Mouse (Mus musculus) lung, embryonic 15.5 days (tissue): Measurements from ENCODE around the gene Olfr478. TPM values are rescaled to one million over a fixed set of nuclear protein-coding genes. Genes with fewer than 3 reads are reported as not detected.
"Not testable (repeated sequence)": the region's sequence is repeated elsewhere in the genome, so short reads cannot be mapped to it uniquely, and the experiment has no call there.

ENCODE experiments used
- ATAC-seq: fragments of 200-750 bp; cut with Nextera tagmentation; 2 replicates; pipeline ENCODE4 v1.8.0; 2017; ENCODE audit warnings: moderate number of reproducible peaks, borderline replicate concordance; ENCODE audit not compliant: low FRiP score, low TSS enrichment; ENCODE audit errors: extremely low read depth
- H3K27ac ChIP-seq: fragments of 300-500 bp; sonication (generic); 2 replicates; pipeline ENCODE4 v1.5.1; 2015; ENCODE audit warnings: moderate library complexity, mild to moderate bottlenecking, inconsistent platforms
- H3K27me3 ChIP-seq: fragments of 300-500 bp; sonication (generic); 2 replicates; pipeline ENCODE4 v1.6.1; 2015; ENCODE audit warnings: inconsistent platforms
- H3K36me3 ChIP-seq: fragments of 300-500 bp; sonication (generic); 2 replicates; pipeline ENCODE4 v1.6.1; 2015; ENCODE audit warnings: inconsistent platforms
- H3K4me1 ChIP-seq: fragments of 300-500 bp; sonication (generic); 2 replicates; pipeline ENCODE4 v1.6.1; 2015; ENCODE audit warnings: inconsistent platforms
- H3K4me2 ChIP-seq: fragments of 300-500 bp; sonication (generic); 2 replicates; pipeline ENCODE4 v1.6.1; 2015; ENCODE audit warnings: inconsistent platforms, mild to moderate bottlenecking, moderate library complexity
- H3K4me3 ChIP-seq: fragments of 300-500 bp; sonication (generic); 2 replicates; pipeline ENCODE4 v1.5.1; 2015; ENCODE audit warnings: mild to moderate bottlenecking, inconsistent platforms
- H3K9ac ChIP-seq: fragments of 300-500 bp; sonication (generic); 2 replicates; pipeline ENCODE4 v1.6.1; 2015; ENCODE audit warnings: inconsistent platforms
- H3K9me3 ChIP-seq: fragments of 300-500 bp; sonication (generic); 2 replicates; pipeline ENCODE4 v1.6.1; 2016; ENCODE audit warnings: inconsistent platforms
- WGBS: fragments of 180-500 bp; shearing (Covaris S2); methylation state at CpG from one replicate; pipeline ENCODE4 v1.1.7; 2015; 5-methylcytosine and 5-hydroxymethylcytosine counted together
- polyA plus RNA-seq: library from polyadenylated mRNA; unstranded; fragments of >200 nt; fragmentation: Nextera tagmentation; extraction: Ambion mirVana; gene quantifications from 2 replicates; pipeline ENCODE4 v1.2.1, GENCODE M21; 2015

Olfr478 gene
- polyA plus RNA-seq = not detected in 2 replicates

DNA sequence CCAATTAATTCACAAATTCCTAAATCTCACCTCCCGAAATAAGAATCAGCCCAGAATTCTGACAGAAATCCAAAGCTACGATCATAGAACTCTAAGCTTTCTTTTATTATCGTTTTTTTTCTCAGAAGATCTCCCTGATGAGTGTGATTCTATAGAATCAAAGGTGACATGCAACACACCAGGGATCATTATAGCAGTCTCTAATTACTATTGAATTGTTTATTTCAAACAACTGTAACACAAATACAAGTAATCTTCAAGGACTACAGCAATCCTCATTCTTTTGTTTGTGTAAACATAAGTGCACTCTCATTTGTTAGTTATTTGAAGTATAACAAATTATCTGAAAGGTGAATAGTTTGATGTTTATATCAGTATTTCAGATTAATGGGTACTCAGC, at the start of gene Olfr478:
TSS of gene Olfr478 (minus strand) at position 101 of the 400 bp plus-strand sequence.
- ATAC-seq = no peak
- WGBS = 72% methylated on average over 3 of the region's 3 CpGs
- H3K4me2 ChIP-seq = no peak within 1 kb of the TSS

DNA sequence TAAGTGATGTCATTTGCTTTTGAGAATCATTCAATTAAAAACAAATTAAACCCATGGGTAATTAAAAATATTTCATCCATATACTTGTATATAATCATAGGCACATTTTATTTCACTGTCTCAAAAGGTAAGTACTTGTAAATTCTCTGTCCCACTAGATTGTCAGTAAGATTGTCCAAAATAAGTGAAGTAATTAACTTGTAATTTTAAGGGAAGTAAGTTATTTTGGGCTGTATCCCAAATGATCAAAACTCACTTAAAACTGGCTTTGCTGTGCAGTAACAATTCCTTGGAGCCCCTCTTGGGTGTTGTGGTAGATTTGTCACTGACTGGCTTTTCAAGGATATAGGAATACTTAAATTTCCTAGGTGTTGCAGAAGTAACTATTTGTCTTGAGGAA, 45.8 kb upstream of the Olfr478 start, which contains the start of gene Olfr481:
TSS of gene Olfr481 (plus strand) at position 301 of the 400 bp plus-strand sequence.
- no peak within 1 kb of the TSS for H3K4me2 ChIP-seq
- no peaks in the 10 kb centered on the region for H3K9me3 ChIP-seq
- H3K36me3 ChIP-seq = no peaks in the 10 kb centered on the region
- H3K27me3 ChIP-seq = no peaks in the 10 kb centered on the region
- H3K4me3 ChIP-seq = no peak within 1 kb of the TSS
- no peak for ATAC-seq
- no peaks in the 10 kb centered on the region for H3K4me1 ChIP-seq
- H3K9ac ChIP-seq = no peak within 1 kb of the TSS
- no peak within 1 kb of the TSS for H3K27ac ChIP-seq

More for the DNA sequence above, at the start of gene Olfr478:
- no peaks in the 10 kb centered on the region for H3K36me3 ChIP-seq
- H3K9me3 ChIP-seq = no peaks in the 10 kb centered on the region
- no peaks in the 10 kb centered on the region for H3K4me1 ChIP-seq
- H3K27me3 ChIP-seq = no peaks in the 10 kb centered on the region
- no peak within 1 kb of the TSS for H3K27ac ChIP-seq
- no peak within 1 kb of the TSS for H3K9ac ChIP-seq
- no peak within 1 kb of the TSS for H3K4me3 ChIP-seq

DNA sequence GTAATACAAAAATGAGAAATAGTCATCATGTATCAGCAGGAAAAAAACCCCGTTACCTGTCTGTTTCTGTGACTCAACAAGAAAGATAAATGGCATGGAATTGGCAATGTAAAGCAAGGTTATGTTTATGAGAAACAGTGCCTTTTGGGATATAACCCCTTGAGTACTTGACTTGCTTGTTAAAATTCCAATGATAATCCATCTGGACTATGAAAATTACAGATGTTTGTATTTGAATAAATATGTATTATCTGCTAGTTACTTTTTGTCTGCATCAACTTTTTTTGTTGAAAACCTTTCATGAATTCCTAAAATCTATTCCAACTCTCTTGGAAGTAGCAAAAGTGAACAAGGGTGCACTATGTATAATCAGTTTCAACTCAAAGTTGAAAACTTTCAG, 33.5 kb upstream of the Olfr478 start, which contains the start of gene Olfr480:
TSS of gene Olfr480 (minus strand) at position 101 of the 400 bp plus-strand sequence.
- Histone ChIP-seq H3K4me2 (no peak within 1 kb of the TSS), H3K27me3 (no peaks in the 10 kb centered on the region), H3K9me3 (no peaks in the 10 kb centered on the region), H3K9ac (no peak within 1 kb of the TSS), H3K4me1 (no peaks in the 10 kb centered on the region), H3K36me3 (no peaks in the 10 kb centered on the region), H3K27ac (no peak within 1 kb of the TSS), H3K4me3 (no peak within 1 kb of the TSS)
- 70% methylated on average over 1 of the region's 1 CpGs for WGBS
- ATAC-seq = no peak

DNA sequence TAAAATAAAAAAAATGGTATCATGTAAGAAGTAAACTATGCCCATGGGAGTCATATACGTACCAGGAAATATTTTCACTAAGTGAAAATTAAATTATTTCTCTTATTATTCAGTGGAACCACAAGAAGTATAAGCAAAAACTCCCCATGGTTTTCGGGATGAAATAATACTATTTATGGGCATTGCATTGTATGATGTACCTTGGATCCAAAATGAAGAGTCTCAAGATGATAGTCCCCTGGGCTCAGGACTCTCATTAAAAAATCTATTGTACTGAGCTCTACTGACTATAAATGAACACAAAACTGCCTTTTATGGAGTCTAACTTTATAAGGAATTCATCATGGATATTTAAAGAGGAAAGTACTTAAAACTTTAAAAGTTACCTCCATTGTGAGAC, 16.6 kb upstream of the Olfr478 start, which contains the start of gene Olfr479:
TSS of gene Olfr479 (plus strand) at position 301 of the 400 bp plus-strand sequence.
- Histone ChIP-seq H3K27me3 (no peaks in the 10 kb centered on the region), H3K36me3 (no peaks in the 10 kb centered on the region), H3K9me3 (no peaks in the 10 kb centered on the region), H3K27ac (no peak within 1 kb of the TSS), H3K9ac (no peak within 1 kb of the TSS), H3K4me3 (no peak within 1 kb of the TSS), H3K4me2 (no peak within 1 kb of the TSS), H3K4me1 (no peaks in the 10 kb centered on the region)
- WGBS = 78% methylated on average over 2 of the region's 2 CpGs
- no peak for ATAC-seq

DNA sequence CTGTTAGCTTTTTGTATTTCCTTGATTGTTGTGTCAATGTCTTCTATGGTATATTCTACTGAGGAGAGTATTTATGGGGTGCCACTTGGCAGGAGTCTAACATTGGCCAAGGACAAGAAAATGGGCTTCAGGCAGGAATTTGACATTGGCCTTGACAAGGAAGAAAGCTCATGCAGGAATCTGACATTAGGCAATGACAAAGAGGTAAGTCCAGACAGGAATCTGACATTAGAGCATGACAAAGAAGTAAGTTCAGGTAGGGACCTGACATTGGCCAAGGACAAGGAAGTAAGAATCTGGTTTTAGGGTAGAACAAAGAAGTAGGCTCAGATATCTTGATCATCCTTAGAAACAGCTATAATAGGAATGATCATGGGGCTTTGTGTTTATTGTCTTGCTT, 19.5 kb downstream of the Olfr478 start:
- not testable (repeated sequence) for H3K36me3 ChIP-seq, H3K4me2 ChIP-seq, H3K4me3 ChIP-seq, H3K4me1 ChIP-seq, ATAC-seq, H3K9me3 ChIP-seq, H3K27me3 ChIP-seq, H3K9ac ChIP-seq, H3K27ac ChIP-seq

DNA sequence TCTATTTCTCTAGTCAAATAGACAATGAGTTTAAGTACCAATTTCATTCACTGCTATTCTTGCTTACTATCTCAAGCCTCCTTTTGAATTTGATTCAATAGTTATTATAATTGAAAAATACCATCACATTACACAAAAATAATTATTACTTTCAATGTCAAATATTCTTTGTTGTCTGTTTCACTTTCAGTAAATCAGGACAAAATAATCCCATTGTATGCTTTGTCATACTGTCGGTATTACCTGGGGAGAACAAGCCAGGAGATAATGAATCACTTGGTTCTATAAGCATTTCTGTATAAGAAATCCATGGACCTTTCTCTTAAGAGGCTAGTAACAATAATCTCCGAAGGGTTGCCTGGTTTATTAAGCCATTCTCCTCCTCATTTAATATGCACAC, 47.4 kb downstream of the Olfr478 start, which contains the start of gene Olfr477:
TSS of gene Olfr477 (plus strand) at position 301 of the 400 bp plus-strand sequence.
- Histone ChIP-seq H3K4me3 (no peak within 1 kb of the TSS), H3K4me2 (no peak within 1 kb of the TSS), H3K4me1 (no peaks in the 10 kb centered on the region), H3K9me3 (no peaks in the 10 kb centered on the region), H3K36me3 (no peaks in the 10 kb centered on the region), H3K9ac (no peak within 1 kb of the TSS), H3K27ac (no peak within 1 kb of the TSS), H3K27me3 (no peaks in the 10 kb centered on the region)
- WGBS = 68% methylated on average over 2 of the region's 2 CpGs
- no peak for ATAC-seq

Other genes with a start within 250 kb of the Olfr478 start
- not detected in 2 replicates for gene Ovch2, start 232.8 kb downstream of the Olfr478 start, polyA plus RNA-seq
- gene Olfr467, start 221.7 kb downstream of the Olfr478 start, polyA plus RNA-seq = not detected in 2 replicates
- gene Olfr469, start 208.4 kb downstream of the Olfr478 start, polyA plus RNA-seq = not detected in 2 replicates
- gene Olfr470, start 186.5 kb downstream of the Olfr478 start, polyA plus RNA-seq = not detected in 2 replicates
- gene Olfr472, start 136.1 kb downstream of the Olfr478 start, polyA plus RNA-seq = not detected in 2 replicates
- not detected in 2 replicates for gene Olfr473, start 103.5 kb downstream of the Olfr478 start, polyA plus RNA-seq
- not detected in 2 replicates for gene Olfr474, start 79.3 kb downstream of the Olfr478 start, polyA plus RNA-seq
- gene Olfr476, start 69.2 kb downstream of the Olfr478 start, polyA plus RNA-seq = not detected in 2 replicates
- gene Olfr477, start 47.3 kb downstream of the Olfr478 start, polyA plus RNA-seq = not detected in 2 replicates
- gene Olfr479, start 16.7 kb upstream of the Olfr478 start, polyA plus RNA-seq = not detected in 2 replicates
- gene Olfr480, start 33.4 kb upstream of the Olfr478 start, polyA plus RNA-seq = not detected in 2 replicates
- gene Olfr481, start 45.9 kb upstream of the Olfr478 start, polyA plus RNA-seq = not detected in 2 replicates
- gene Olfr482, start 63.6 kb upstream of the Olfr478 start, polyA plus RNA-seq = not detected in 2 replicates
- not detected in 2 replicates for gene Olfr483, start 66.9 kb upstream of the Olfr478 start, polyA plus RNA-seq
- not detected in 2 replicates for gene Olfr484, start 93.5 kb upstream of the Olfr478 start, polyA plus RNA-seq
- not detected in 2 replicates for gene Olfr485, start 125.9 kb upstream of the Olfr478 start, polyA plus RNA-seq
- gene Olfr486, start 138.8 kb upstream of the Olfr478 start, polyA plus RNA-seq = not detected in 2 replicates
- gene Olfr487, start 180.6 kb upstream of the Olfr478 start, polyA plus RNA-seq = not detected in 2 replicates
- gene Olfr488, start 224.4 kb upstream of the Olfr478 start, polyA plus RNA-seq = not detected in 2 replicates